Comparison of ENCODE assay signal across 7 mouse cellular contexts in the genomic region with DNA sequence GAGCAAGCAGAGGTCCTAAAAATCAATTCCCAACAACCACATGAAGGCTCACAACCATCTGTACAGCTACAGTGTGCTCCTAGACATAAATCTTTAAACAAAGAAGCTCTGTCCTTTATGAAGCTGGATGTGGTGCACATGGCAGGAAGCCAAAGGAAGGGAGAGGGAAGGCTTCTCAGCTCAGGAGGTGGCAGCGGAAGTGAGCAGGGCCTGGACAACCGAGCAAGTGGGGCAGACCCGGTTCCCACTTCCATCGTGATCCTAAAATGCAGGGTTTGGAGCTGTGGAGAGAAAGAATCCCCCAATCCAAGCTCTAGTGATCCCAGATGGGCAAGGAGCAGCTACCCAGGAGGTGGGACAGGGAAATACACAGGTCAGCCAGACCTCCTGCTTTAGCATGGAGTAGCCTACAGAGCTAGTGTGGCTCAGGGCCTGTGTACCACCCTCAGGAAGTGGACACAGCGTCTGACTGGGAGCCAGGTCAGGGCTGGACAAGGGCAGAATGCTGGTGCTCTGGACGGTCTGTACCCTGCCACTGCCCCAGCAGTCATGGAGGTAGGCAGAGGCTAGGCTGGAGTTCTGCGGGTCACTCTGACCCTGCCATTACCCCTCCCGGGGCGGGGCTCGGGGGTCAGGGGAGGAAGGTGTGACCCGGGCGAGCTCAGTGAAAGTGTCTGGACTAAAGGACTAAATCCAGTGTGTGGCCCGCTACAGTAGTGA. TPM values are rescaled to one million over a fixed set of nuclear protein-coding genes. Genes with fewer than 3 reads are reported as not detected.
A peak's percentile ranks its signal among the peaks of the same experiment; 100 is the strongest.
DNase-seq lines count a peak whose midpoint lies in the region; ATAC-seq lines count a peak whose summit lies in the region.

No protein-coding gene starts in this region.

- H3K9ac ChIP-seq in heart, embryonic 14.5 days (ENCODE audit: low read length), result peak overlapping the region; percentile 65
- peak overlapping the region; percentile 18; the same call in 1 of the 2 replicates for H3K9ac ChIP-seq in limb, embryonic 11.5 days (ENCODE audit: low read length)
- H3K9ac ChIP-seq in midbrain, embryonic 15.5 days, result no peak overlapping the region

- H3K4me1 ChIP-seq in brown adipose tissue, adult 24 weeks (ENCODE audit: control insufficient read depth, insufficient read depth, insufficient read length, low read length), result peaks cover 8% of the 10 kb centered on the region; the same call in 1 of the 2 replicates
- peaks cover 39 to 52% of the 10 kb centered on the region in 2 experiments for H3K4me1 ChIP-seq in heart, embryonic 14.5 days (ENCODE audit: control insufficient read depth in 2 of 2, insufficient read depth in 2 of 2, low read length in 2 of 2)
- H3K4me1 ChIP-seq in limb, embryonic 11.5 days (ENCODE audit: control insufficient read depth, insufficient read depth, low read length), result peaks cover 30% of the 10 kb centered on the region
- H3K4me1 ChIP-seq in midbrain, embryonic 15.5 days, result peaks cover 43% of the 10 kb centered on the region

- H3K4me2 ChIP-seq in heart, embryonic 14.5 days (ENCODE audit: low read length), result peak overlapping the region; percentile 60; the same call in 1 of the 2 replicates
- H3K4me2 ChIP-seq in limb, embryonic 11.5 days (ENCODE audit: low read depth, severe bottlenecking), result no peak overlapping the region
- no peak overlapping the region for H3K4me2 ChIP-seq in midbrain, embryonic 15.5 days

- H3K4me3 ChIP-seq in brown adipose tissue, adult 24 weeks (ENCODE audit: insufficient read depth, low read depth, low read length), result no peak overlapping the region
- no peak overlapping the region; a peak in 1 of 4 replicates for H3K4me3 ChIP-seq in heart, embryonic 14.5 days (ENCODE audit: control insufficient read depth in 1 of 2, insufficient read depth in 1 of 2, low read depth in 1 of 2, low read length in 2 of 2)
- H3K4me3 ChIP-seq in limb, embryonic 11.5 days (ENCODE audit: low read depth, low read length), result no peak overlapping the region
- no peak overlapping the region for H3K4me3 ChIP-seq in midbrain, embryonic 15.5 days

- peak; percentile 73 for DNase-seq in right cerebral cortex, postnatal 10 days (ENCODE audit: low spot score in 2 of 2)
- DNase-seq in right cerebral cortex, postnatal 25 days, result no peak
- DNase-seq in limb, embryonic 11.5 days (ENCODE audit: low spot score), result no peak
- DNase-seq in spleen, adult 12 weeks (ENCODE audit: low spot score), result no peak

- H3K27me3 ChIP-seq in heart, embryonic 14.5 days (ENCODE audit: control insufficient read depth, insufficient read depth, low read length), result no peaks in the 10 kb centered on the region
- no peaks in the 10 kb centered on the region for H3K27me3 ChIP-seq in limb, embryonic 11.5 days (ENCODE audit: control insufficient read depth, insufficient read depth, low read length)
- no peaks in the 10 kb centered on the region for H3K27me3 ChIP-seq in midbrain, embryonic 15.5 days (replicated peaks)

- H3K9me3 ChIP-seq in heart, embryonic 14.5 days (ENCODE audit: control insufficient read depth, low read length), result no peaks in the 10 kb centered on the region
- H3K9me3 ChIP-seq in limb, embryonic 11.5 days (ENCODE audit: control insufficient read depth, low read length), result no peaks in the 10 kb centered on the region
- no peaks in the 10 kb centered on the region for H3K9me3 ChIP-seq in midbrain, embryonic 15.5 days

- H3K27ac ChIP-seq in brown adipose tissue, adult 24 weeks (replicated peaks; ENCODE audit: low read depth, low read length), result peak overlapping the region; percentile 65
- H3K27ac ChIP-seq in heart, embryonic 14.5 days (replicated peaks in 1 of 2; ENCODE audit: control insufficient read depth in 1 of 2, insufficient read depth in 1 of 2, low read depth in 2 of 2, low read length in 2 of 2), result peak overlapping the region; percentile 53 to 100
- peak overlapping the region; percentile 70; the same call in 1 of the 2 replicates for H3K27ac ChIP-seq in limb, embryonic 11.5 days (replicated peaks; ENCODE audit: low read depth, low read length)
- peak overlapping the region; percentile 100 for H3K27ac ChIP-seq in midbrain, embryonic 15.5 days

- no peak for ATAC-seq in heart, embryonic 14.5 days (ENCODE audit: insufficient number of reproducible peaks, insufficient read depth, low FRiP score, low read depth)
- no peak for ATAC-seq in limb, embryonic 11.5 days (ENCODE audit: insufficient number of reproducible peaks, low FRiP score, low TSS enrichment, low read depth)
- no peak for ATAC-seq in midbrain, embryonic 15.5 days (replicated peaks)

- H3K36me3 ChIP-seq in heart, embryonic 14.5 days (ENCODE audit: control insufficient read depth, insufficient read depth, low read length), result peaks cover 9% of the 10 kb centered on the region; the same call in 1 of the 2 replicates
- no peaks in the 10 kb centered on the region for H3K36me3 ChIP-seq in limb, embryonic 11.5 days (ENCODE audit: control insufficient read depth, insufficient read depth, low read length)
- H3K36me3 ChIP-seq in midbrain, embryonic 15.5 days (replicated peaks), result no peaks in the 10 kb centered on the region

- WGBS in heart, embryonic 14.5 days, result 58% methylated on average over 13 of the region's 13 CpGs
- WGBS in limb, embryonic 11.5 days, result 65% methylated on average over 13 of the region's 13 CpGs
- WGBS in midbrain, embryonic 15.5 days, result 73% methylated on average over 13 of the region's 13 CpGs

RNA-seq across cellular contexts. Expression of a gene that starts 4.4 kb away (rescaled TPM):
- polyA plus RNA-seq in brown adipose tissue, adult 24 weeks (2012; ENCODE audit: insufficient read depth, insufficient read length, missing spikeins), result 325 and 418 TPM in 2 replicates
- polyA plus RNA-seq in heart, embryonic 14.5 days (2014; fragmentation: Nextera tagmentation; extraction: Ambion mirVana), result 979 and 1,136 TPM in 2 replicates
- 2,996 and 3,123 TPM in 2 replicates for polyA plus RNA-seq in limb, embryonic 11.5 days (2014; fragmentation: Nextera tagmentation; extraction: Ambion mirVana)
- polyA plus RNA-seq in midbrain, embryonic 15.5 days (2015; fragmentation: Nextera tagmentation; extraction: Ambion mirVana), result 4,418 and 4,467 TPM in 2 replicates

RNA-seq across cellular contexts. Expression of a gene that starts 8.6 kb away (rescaled TPM):
- not detected in 2 replicates for polyA plus RNA-seq in brown adipose tissue, adult 24 weeks (2012; ENCODE audit: insufficient read depth, insufficient read length, missing spikeins)
- polyA plus RNA-seq in heart, embryonic 14.5 days (2014; fragmentation: Nextera tagmentation; extraction: Ambion mirVana), result 0.62 and 1.1 TPM in 2 replicates
- 0.21 and 0.47 TPM in 2 replicates for polyA plus RNA-seq in limb, embryonic 11.5 days (2014; fragmentation: Nextera tagmentation; extraction: Ambion mirVana)
- 0.84 and 1.4 TPM in 2 replicates for polyA plus RNA-seq in midbrain, embryonic 15.5 days (2015; fragmentation: Nextera tagmentation; extraction: Ambion mirVana)

RNA-seq across cellular contexts. Expression of a gene that starts 25.8 kb away (rescaled TPM):
- 6.2 and 7.3 TPM in 2 replicates for polyA plus RNA-seq in brown adipose tissue, adult 24 weeks (2012; ENCODE audit: insufficient read depth, insufficient read length, missing spikeins)
- 30.6 and 32.8 TPM in 2 replicates for polyA plus RNA-seq in heart, embryonic 14.5 days (2014; fragmentation: Nextera tagmentation; extraction: Ambion mirVana)
- 30.4 and 33.1 TPM in 2 replicates for polyA plus RNA-seq in limb, embryonic 11.5 days (2014; fragmentation: Nextera tagmentation; extraction: Ambion mirVana)
- polyA plus RNA-seq in midbrain, embryonic 15.5 days (2015; fragmentation: Nextera tagmentation; extraction: Ambion mirVana), result 124 TPM in 2 replicates

Comparison
In these comparisons a context has a peak if more than half of its experiments do, and no peak if none do; other contexts are left out.
1. DNase-seq: peak in right cerebral cortex, postnatal 10 days (2 of 2); none in right cerebral cortex, postnatal 25 days (single experiment), limb, embryonic 11.5 days (single experiment) and spleen, adult 12 weeks (single experiment).
2. Peak in every context shown above with its lines, with median percentiles within 50 percentile points of each other: H3K27ac ChIP-seq.